Mouse (Mus musculus) C2C12 (cell line): ENCODE results near the gene Mrm2.

Source experiments
- CTCF ChIP-seq: IDR thresholded peaks from one replicate; pipeline ENCODE4 v1.5.1; 2011; ENCODE audit not compliant: control insufficient read depth, insufficient read depth, insufficient read length
- MAX ChIP-seq: IDR thresholded peaks from one replicate; pipeline ENCODE4 v1.6.1; 2011; ENCODE audit warnings: mild to moderate bottlenecking, control low read depth

GRCm38 (mm10) chr5:140298291-140298690, 33.4 kb downstream of the Mrm2 start:
- TF ChIP-seq CTCF (no peak), MAX (no peak)
